Mouse (Mus musculus) hindbrain, embryonic 14.5 days (tissue): ENCODE measurements around the gene Palm. TPM values are rescaled to one million over a fixed set of nuclear protein-coding genes. Genes with fewer than 3 reads are reported as not detected.

Source experiments
- ATAC-seq: fragments of 200-750 bp; cut with Nextera tagmentation; 2 replicates; pipeline ENCODE4 v1.8.0; 2017; ENCODE audit warnings: moderate number of reproducible peaks, mild to moderate bottlenecking, moderate TSS enrichment, moderate library complexity; ENCODE audit not compliant: low FRiP score
- DNase-seq: peaks from one replicate; pipeline ENCODE4 v3.0.0-alpha.2; 2015; ENCODE audit warnings: low spot score
- H3K27ac ChIP-seq: fragments of 300-500 bp; sonication (generic); 2 replicates; pipeline ENCODE4 v1.5.1; 2014; ENCODE audit warnings: mild to moderate bottlenecking, moderate library complexity
- H3K27me3 ChIP-seq: fragments of 300-500 bp; sonication (generic); 2 replicates; pipeline ENCODE4 v1.6.1; 2014; ENCODE audit warnings: mild to moderate bottlenecking, low read length, mixed read lengths; ENCODE audit not compliant: control insufficient read depth, insufficient read depth
- H3K36me3 ChIP-seq: fragments of 300-500 bp; sonication (generic); replicated peaks from 2 replicates; pipeline ENCODE4 v1.6.1; 2014; ENCODE audit not compliant: control insufficient read depth, insufficient read depth
- H3K4me1 ChIP-seq: fragments of 300-500 bp; sonication (generic); replicated peaks from 2 replicates; pipeline ENCODE4 v1.6.1; 2014; ENCODE audit warnings: antibody characterized with exemption, low read length, mixed read lengths; ENCODE audit not compliant: control insufficient read depth, insufficient read depth
- H3K4me2 ChIP-seq: fragments of 300-500 bp; sonication (generic); replicated peaks from 2 replicates; pipeline ENCODE4 v1.6.1; 2014; ENCODE audit warnings: mild to moderate bottlenecking, moderate library complexity
- H3K4me3 ChIP-seq: fragments of 300-500 bp; sonication (generic); replicated peaks from 2 replicates; pipeline ENCODE4 v1.5.1; 2014; ENCODE audit warnings: mild to moderate bottlenecking, low read length
- H3K9ac ChIP-seq: fragments of 300-500 bp; sonication (generic); 2 replicates; pipeline ENCODE4 v1.6.1; 2014
- H3K9me3 ChIP-seq: fragments of 300-500 bp; sonication (generic); 2 replicates; pipeline ENCODE4 v1.6.1; 2016; ENCODE audit warnings: low read length; ENCODE audit not compliant: control insufficient read depth
- WGBS: fragments of 180-500 bp; shearing (Covaris S2); extraction: QIAGEN DNeasy Blood & Tissue Kit; methylation state at CpG from one replicate; pipeline ENCODE4 v1.1.7; 2014; 5-methylcytosine and 5-hydroxymethylcytosine counted together
- polyA plus RNA-seq: library from polyadenylated mRNA; unstranded; fragments of >200 nt; fragmentation: Nextera tagmentation; extraction: Ambion mirVana; gene quantifications from 2 replicates; pipeline ENCODE4 v1.2.1, GENCODE M21; 2014

Palm gene
- polyA plus RNA-seq, 1 experiment from 2014 or later = 240 TPM

- H3K9ac ChIP-seq = no peak overlapping the region
- H3K36me3 ChIP-seq = no peaks in the 10 kb centered on the region
- no peaks in the 10 kb centered on the region for H3K9me3 ChIP-seq
- no peak for DNase-seq
- ATAC-seq = peak; percentile 5; the same call in 1 of the 2 replicates
- peaks cover 19% of the 10 kb centered on the region for H3K4me1 ChIP-seq
- no peaks in the 10 kb centered on the region for H3K27me3 ChIP-seq
- no peak overlapping the region for H3K4me2 ChIP-seq
- no peak overlapping the region for H3K4me3 ChIP-seq
- H3K27ac ChIP-seq = no peak overlapping the region
- WGBS = 70% methylated on average over 3 of the region's 3 CpGs
Observed at GRCm38 (mm10) chr10:79842322-79842721, 49.0 kb downstream of the Palm start.

GRCm38 (mm10) chr10:79843476-79843875 is 50.1 kb downstream of the Palm start:
- ATAC-seq (no peak), DNase-seq (no peak)
- Histone ChIP-seq H3K4me3 (no peak overlapping the region), H3K9ac (no peak overlapping the region), H3K4me2 (no peak overlapping the region; the same call in 1 of the 2 replicates), H3K27ac (no peak overlapping the region), H3K4me1 (peaks cover 19% of the 10 kb centered on the region), H3K9me3 (no peaks in the 10 kb centered on the region), H3K36me3 (no peaks in the 10 kb centered on the region), H3K27me3 (no peaks in the 10 kb centered on the region)
- 53% methylated on average over 6 of the region's 6 CpGs for WGBS

GRCm38 (mm10) chr10:79846553-79846952 is 53.2 kb downstream of the Palm start:
- Histone ChIP-seq H3K4me1 (peaks cover 14% of the 10 kb centered on the region), H3K9ac (no peak overlapping the region), H3K36me3 (no peaks in the 10 kb centered on the region), H3K9me3 (no peaks in the 10 kb centered on the region), H3K4me3 (no peak overlapping the region), H3K27ac (no peak overlapping the region), H3K27me3 (no peaks in the 10 kb centered on the region), H3K4me2 (no peak overlapping the region)
- 71% methylated on average over 5 of the region's 5 CpGs for WGBS
- DNase-seq (no peak), ATAC-seq (no peak)

- H3K27ac ChIP-seq = no peak overlapping the region
- DNase-seq = no peak
- H3K36me3 ChIP-seq = no peaks in the 10 kb centered on the region
- no peak overlapping the region for H3K4me3 ChIP-seq
- H3K9ac ChIP-seq = no peak overlapping the region
- no peaks in the 10 kb centered on the region for H3K27me3 ChIP-seq
- WGBS = 80% methylated on average over 8 of the region's 8 CpGs
- peaks cover 24% of the 10 kb centered on the region for H3K4me1 ChIP-seq
- H3K9me3 ChIP-seq = no peaks in the 10 kb centered on the region
- no peak for ATAC-seq
- no peak overlapping the region for H3K4me2 ChIP-seq
Observed at GRCm38 (mm10) chr10:79849941-79850628, 56.7 kb downstream of the Palm start.

- Histone ChIP-seq H3K4me2 (peak overlapping the region; percentile 74; the same call in 1 of the 2 replicates), H3K4me1 (peaks cover 36% of the 10 kb centered on the region), H3K9me3 (no peaks in the 10 kb centered on the region), H3K9ac (peak overlapping the region; percentile 75; the same call in 1 of the 2 replicates), H3K27ac (peak overlapping the region; percentile 98), H3K36me3 (peaks cover 5% of the 10 kb centered on the region; the same call in 1 of the 2 replicates), H3K27me3 (no peaks in the 10 kb centered on the region), H3K4me3 (no peak overlapping the region)
- WGBS = 80% methylated on average over 3 of the region's 3 CpGs
- ATAC-seq = no peak
- no peak for DNase-seq
Observed at GRCm38 (mm10) chr10:79851653-79852052, 58.3 kb downstream of the Palm start.

- no peak for DNase-seq
- Histone ChIP-seq H3K9ac (peak overlapping the region; percentile 75), H3K4me2 (peak overlapping the region; percentile 74), H3K4me1 (peaks cover 42% of the 10 kb centered on the region), H3K36me3 (peaks cover 11% of the 10 kb centered on the region; the same call in 1 of the 2 replicates), H3K27me3 (no peaks in the 10 kb centered on the region), H3K4me3 (peak overlapping the region; percentile 95), H3K9me3 (no peaks in the 10 kb centered on the region), H3K27ac (peak overlapping the region; percentile 98)
- no peak for ATAC-seq
- WGBS = 65% methylated on average over 9 of the region's 9 CpGs
Observed at GRCm38 (mm10) chr10:79852107-79852789, 58.9 kb downstream of the Palm start.

- peaks cover 16% of the 10 kb centered on the region; the same call in 1 of the 2 replicates for H3K36me3 ChIP-seq
- WGBS = 21% methylated on average over 8 of the region's 8 CpGs
- H3K4me1 ChIP-seq = peaks cover 48% of the 10 kb centered on the region
- H3K9me3 ChIP-seq = no peaks in the 10 kb centered on the region
- H3K27ac ChIP-seq = peak overlapping the region; percentile 98
- H3K27me3 ChIP-seq = no peaks in the 10 kb centered on the region
- DNase-seq (no peak), ATAC-seq (no peak)
- peak overlapping the region; percentile 75 for H3K9ac ChIP-seq
- peak overlapping the region; percentile 95 for H3K4me3 ChIP-seq
- peak overlapping the region; percentile 74 for H3K4me2 ChIP-seq
Observed at GRCm38 (mm10) chr10:79852827-79853226, 59.5 kb downstream of the Palm start.

- peak overlapping the region; percentile 95 for H3K4me3 ChIP-seq
- no peaks in the 10 kb centered on the region for H3K27me3 ChIP-seq
- WGBS = under 1% methylated on average over 15 of the region's 15 CpGs
- peak; percentile 88 for DNase-seq
- peak overlapping the region; percentile 98 for H3K27ac ChIP-seq
- ATAC-seq = peak; percentile 10; the same call in 1 of the 2 replicates
- no peaks in the 10 kb centered on the region for H3K9me3 ChIP-seq
- H3K4me1 ChIP-seq = peaks cover 53% of the 10 kb centered on the region
- H3K4me2 ChIP-seq = peak overlapping the region; percentile 74
- peak overlapping the region; percentile 75 for H3K9ac ChIP-seq
- peaks cover 20% of the 10 kb centered on the region; the same call in 1 of the 2 replicates for H3K36me3 ChIP-seq
Observed at GRCm38 (mm10) chr10:79853392-79853791, 60.0 kb downstream of the Palm start.
